Mouse (Mus musculus) telencephalon, adult 2 months (tissue): Measurements from ENCODE around the gene Elavl1.
"Not testable (repeated sequence)": the region's sequence is repeated elsewhere in the genome, so short reads cannot be mapped to it uniquely, and the experiment has no call there.

Experiments used
- DNase-seq: peaks from one replicate; pipeline ENCODE4 v3.0.0-alpha.2; 2011; ENCODE audit warnings: low read depth, low spot score

Elavl1 gene

DNA sequence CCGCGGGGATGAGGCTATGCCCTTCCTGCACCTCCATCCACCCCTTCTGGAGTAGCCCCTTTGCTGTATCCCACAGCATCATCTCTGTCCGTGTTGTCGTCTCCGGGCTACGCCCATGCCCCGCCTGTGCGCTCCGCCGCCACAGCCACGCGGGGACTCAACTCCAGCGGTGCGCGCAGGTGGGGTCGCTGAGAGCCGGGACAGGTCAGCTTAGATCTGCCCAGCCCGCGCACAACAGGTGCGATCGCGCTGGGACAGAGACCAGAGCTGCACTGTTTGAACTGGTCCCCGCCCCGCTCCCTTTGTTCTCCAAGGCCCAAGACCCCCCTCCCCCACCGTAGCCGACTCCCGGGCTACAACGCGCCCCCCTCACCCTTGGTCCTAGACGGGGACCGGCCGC is 66.5 kb downstream of the Elavl1 start:
- no peak for DNase-seq

DNA sequence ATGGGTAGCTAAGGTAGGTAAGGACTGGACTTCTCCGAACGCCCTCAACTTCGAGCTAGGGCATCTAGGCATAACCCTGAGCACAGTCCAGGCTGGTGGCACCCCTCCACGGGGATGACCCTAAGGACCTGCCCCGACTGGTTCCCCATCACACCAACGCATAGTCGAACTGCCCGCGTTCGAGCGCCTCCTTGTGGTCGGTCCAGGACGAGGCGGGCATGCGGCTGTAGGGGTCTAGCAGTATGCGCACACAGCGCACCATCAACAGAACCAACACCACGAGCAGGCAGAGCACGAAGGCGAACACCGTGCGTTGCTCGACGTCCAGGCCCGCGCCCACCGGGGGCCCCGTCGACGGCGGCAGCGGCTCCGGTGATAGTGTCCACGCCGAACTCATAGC is 67.0 kb downstream of the Elavl1 start:
- no peak for DNase-seq

DNA sequence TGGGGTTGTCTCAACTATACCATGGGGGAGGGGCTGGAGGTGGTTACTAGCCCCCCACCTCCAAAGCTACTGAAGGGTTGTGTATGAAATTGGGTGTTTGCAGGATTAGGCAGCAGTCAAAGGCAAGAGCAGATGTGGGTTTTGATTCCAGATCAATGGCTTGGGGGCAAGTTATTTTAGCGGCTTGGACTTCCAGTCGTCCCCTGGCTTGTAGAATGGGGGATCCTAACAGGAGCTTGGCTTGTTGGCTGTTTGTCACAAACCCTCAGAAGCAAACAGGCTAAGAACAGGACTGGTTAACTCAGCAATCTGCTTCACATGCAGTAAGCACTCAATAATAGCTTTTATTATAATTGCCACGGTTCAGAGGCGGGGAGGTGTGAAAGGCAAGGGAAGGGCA is 67.9 kb downstream of the Elavl1 start:
- DNase-seq: no peak

DNA sequence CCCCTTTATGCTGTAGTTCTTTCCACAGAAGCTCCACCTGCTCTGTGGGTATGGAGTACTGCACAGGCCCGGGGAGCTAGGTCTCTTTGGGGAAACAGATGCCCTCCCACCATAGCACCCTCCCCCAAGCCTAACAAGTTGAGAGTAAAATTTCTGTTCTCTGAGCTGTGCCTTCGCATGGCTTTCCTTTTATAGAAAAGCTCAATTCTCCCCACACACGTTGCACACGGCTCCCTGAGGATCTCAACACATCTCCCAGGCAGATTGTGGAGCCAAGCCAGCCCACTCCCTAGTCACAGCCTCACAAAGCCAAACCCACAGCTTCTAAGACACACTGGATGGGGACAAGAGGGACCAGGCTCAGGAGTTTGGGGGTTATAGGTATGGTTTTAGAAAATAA is 68.3 kb downstream of the Elavl1 start:
- peak; percentile 96 for DNase-seq

DNA sequence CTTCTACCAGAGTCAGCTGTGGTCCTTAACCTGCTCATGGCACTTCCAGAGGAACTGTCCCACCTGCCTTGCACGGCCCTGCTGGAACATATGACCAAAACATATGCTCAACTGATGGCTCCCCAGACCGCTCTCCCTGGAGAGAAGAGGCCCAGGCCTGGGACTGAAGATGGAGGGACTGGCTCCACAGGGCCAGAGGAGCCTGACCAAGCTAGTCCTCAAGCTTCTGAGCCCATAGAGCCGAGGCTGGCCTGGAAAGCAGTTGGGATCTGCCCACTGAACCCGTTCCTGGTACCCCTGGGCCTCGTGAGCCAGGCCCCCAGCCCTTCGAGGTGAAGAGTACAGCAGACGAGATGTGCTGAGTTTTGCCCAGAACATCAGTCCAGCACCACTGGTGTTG is 69.7 kb downstream of the Elavl1 start:
- DNase-seq: not testable (repeated sequence)

DNA sequence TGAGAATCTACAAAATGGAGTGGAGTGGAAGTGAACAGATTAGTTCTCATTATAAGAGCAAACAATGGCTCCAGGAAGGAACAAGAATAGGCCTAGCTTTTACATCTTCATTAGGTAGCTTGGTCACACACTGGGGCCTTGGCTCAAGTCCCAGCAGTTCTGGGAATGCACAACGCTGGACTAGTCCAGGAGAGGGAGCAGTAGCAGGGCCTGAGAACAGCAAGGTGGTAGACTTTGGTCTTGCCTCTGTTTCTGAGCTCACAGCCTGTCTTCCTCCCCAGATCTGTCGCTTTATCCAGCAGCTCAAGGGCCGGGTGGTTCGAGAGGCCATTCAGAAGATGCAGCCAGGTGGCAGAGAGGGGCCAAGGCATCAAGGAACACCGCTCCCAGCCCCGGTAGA is 71.2 kb downstream of the Elavl1 start:
- no peak for DNase-seq

DNA sequence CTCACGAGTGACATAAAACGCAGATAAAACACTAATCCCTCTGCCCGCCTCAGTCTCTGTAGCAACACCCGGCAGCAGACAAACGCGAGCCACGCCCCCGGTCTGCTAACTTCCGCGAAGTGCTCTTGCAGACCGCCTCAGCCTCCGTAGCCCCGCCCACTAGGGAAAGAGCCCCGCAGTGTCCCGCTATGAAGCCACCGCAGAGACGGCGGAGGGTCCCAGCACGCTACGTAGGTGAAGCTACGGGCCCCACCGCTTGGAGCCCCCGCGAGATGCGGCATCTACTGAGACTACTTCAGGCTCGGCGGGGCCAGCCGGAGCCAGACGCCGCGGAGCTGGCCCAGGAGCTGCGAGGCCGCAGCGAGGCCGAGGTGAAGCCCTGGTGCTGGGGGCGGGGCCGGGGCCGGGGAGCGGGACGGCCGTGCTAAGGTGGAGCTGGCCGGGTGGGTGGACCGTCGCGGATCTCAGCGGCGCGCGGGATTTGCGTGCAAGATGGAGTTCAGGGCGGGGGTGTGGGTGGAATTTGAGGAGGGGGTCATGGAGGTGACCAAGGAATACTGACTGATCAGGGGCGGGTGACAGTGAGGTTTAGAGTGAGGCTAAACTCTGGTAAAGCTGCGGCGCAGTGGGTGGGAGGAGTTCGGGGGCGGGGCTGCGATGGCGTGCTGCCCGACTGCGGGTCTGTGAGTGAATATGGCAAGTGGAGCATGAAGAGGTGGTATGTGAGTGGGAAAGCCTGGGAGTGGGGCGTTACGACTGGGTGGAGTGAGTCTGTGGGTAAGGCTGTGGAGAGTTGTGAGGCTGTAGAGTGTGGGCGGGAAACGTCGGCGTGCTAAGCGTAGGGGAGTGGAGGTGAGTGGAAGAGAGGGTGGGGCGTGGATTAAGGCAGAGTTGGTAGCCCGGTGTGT is 72.0 kb downstream of the Elavl1 start, which contains the start of gene Snapc2:
Gene Snapc2, plus strand, starts transcription at position 147 of the 908 bp plus-strand sequence.
- DNase-seq: peak; percentile 93

DNA sequence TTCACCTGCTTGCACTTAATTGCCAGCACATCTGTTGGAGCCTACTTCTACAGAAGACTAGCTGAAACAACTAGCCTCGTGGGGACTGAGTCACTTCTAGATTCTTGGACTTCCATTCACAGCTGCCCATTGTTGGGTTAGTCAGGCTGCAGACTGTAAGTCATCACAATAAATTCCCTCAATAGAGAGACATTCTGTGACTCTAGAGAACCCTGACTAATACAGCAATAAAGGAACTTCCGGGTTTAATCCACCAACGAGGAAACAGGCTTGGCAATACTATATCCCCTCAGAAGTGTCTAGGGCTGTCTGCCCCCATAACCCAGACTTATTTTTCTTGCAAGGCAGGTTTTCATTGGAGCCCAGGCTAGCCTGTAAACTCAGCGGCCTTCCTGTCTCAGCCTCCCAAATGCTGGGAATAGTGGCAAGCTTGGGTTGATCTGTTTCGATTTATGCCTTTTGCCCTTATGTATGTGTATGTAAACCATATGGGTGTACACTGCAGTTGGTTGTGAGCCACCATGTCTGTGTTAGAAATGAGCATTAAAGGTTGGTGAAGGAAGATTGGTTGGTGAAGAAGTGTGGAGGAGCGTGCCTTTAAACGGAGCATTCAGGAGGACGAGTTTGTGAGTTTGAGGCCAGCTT is 73.0 kb downstream of the Elavl1 start:
- no peak for DNase-seq

DNA sequence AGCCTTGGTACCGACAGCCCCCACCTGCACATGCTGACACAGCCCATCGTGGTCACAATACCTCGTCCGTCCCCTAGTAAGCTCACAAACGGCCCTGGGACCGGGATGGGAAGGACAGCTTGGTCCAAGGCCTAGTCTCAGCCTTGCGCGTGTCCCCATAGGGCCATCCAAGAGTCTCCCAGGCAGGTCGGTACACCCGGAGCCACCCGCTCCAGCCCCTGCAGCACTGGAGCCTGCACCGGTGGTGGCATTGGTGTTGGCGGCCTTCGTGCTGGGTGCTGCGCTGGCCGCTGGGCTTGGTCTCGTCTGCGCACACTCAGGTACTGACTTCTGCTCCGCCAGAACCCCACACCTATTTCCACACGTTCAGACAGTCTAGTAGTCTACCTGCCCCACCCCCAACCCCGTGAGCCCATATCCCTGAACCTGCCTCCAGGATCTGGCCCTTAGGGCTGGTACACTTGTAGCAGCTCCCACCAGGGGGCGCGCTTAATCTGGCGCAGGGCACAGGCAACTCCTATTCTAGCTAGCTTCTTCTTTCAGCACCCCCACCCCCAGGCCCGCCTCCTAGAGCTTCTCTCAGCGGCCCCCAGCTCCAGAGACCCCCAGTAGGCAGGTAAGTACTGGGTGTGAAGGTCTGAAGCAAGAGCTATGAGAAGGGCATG is 74.8 kb downstream of the Elavl1 start:
- DNase-seq: no peak

DNA sequence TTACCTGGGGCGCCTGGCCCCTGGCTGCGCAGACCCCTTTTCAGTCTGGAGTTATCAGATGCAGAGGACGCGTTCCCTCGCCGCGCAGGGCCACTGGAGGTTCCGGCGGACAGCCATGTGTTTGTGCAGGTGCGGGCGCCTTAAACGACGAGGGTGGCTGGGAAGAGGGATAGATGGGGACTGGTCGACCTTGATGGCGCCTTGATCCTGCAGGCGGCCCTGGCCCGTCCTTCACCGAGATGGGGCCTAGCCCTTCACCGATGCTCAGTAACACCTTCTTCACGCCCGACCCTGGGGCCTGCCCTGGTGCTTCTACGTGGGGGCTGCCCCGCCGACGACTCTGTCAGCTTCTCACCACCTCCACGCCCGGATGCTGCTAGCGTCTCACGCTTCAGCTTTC is 76.0 kb downstream of the Elavl1 start:
- no peak for DNase-seq

DNA sequence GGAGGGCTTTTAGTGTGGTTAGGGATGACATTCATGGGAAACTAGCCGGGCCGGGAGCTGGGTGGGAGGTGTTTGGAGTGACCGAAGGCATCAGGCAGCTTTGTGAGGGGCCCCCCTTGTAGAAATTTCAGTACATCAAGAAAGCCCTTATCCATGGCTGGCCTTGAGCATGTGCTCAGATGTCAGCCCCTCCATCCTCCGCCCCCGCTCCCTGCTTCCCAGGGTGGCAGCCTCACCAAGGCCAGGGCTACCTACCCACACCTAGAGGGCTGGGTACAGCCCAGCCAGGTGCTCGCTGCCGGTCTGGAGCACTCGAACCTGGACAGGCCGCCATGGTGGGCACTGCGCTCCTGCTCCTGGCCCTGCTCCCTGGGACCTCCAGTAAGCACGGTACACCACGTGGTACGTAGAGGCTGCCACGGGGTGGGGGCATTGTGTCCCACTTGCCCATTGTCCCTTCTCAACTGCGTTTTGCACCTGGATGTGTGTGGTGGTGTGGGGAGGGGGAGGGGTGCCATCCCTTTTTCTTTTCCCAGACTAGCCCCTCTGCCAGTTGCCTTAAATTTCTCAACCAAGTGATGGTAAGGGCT is 77.2 kb downstream of the Elavl1 start, which contains the start of gene Tgfbr3l:
Gene Tgfbr3l, plus strand, starts transcription at position 264 of the 590 bp plus-strand sequence.
- no peak for DNase-seq

DNA sequence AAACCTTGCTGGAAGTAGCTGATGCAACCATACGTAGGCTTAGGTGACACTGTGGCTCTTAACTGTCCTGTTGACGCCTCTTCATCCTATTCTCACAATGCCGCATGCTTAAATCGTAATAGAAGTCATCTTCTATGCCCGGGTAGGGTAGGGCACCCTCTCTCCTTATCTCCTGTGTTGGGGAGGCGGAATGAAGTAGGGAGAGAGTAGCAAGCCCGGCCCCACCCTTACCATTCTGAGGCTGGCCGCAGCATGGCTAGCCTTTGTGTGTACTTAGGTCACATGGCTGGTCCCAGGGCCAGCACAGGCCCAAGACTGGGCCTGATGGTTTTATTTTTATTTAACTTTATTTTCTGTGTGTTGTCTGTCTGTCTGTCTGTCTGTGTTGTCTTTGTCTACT is 78.0 kb downstream of the Elavl1 start:
- DNase-seq: no peak

DNA sequence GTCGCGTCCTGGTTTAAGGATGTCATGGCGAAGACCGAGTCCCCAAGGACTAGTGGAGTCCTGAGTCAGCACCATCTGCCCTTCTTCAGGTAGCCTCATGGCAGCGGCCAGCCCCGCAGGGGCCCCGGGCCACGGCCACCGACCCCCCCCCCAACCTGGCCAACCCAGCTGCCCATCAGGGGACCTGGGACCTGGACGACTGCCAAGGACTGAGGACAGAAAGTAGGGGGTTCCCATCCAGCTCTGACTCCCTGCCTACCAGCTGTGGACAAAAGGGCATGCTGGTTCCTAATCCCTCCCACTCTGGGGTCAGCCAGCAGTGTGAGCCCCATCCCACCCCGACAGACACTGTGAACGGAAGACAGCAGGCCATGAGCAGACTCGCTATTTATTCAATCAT is 79.5 kb downstream of the Elavl1 start:
- DNase-seq: no peak

DNA sequence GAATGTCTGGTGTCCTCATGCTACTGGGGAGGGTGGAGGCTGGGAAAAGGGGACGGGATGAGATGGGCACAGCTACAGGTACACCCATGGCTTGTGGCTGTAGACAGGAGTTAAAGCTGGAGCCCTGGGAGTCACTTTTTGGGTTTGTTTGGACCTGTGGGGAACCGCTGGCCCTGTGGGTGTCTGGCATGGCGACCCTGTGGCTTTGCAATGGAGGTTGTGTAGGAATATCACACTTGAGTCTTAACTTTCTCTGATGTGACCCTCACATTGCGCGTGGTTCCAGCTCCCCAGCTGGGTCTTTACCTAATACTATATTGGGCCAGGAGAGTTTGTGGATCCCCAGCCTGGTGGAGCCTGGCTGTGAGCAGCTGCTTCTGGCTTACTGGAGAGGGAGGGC is 80.2 kb downstream of the Elavl1 start:
- no peak for DNase-seq

DNA sequence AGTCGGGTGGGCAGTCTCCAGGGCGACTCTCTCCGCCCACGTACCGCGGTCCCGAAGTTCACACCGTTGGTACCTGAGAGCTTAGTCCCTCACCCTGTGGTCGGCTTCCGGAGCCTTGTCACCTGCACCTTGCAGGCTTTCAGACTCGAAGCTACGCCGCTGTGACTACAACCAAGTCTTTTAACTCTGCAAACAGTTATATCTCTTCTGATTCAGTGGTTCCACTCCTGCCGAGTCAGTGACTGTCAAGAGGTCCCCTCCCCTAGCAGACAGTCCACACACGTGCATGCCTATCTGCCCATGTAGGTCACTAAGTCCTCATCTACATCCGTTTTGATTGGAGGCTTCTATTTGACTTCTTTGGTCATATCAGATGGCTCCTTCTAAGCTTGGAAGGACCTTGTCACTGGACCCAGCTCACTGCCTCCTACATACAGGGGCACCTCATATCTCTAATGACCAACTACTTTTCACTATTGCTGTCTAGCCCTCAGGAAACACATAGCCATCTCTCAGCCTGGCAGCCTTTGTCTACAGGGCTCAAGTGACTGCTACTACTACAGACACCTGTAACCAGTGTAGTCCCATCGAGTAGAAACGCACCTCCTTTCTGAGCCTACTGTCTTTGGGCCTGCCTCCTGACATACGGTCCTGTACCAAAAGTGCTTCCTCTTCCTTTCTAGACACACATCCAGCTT is 85.9 kb downstream of the Elavl1 start:
- no peak for DNase-seq

DNA sequence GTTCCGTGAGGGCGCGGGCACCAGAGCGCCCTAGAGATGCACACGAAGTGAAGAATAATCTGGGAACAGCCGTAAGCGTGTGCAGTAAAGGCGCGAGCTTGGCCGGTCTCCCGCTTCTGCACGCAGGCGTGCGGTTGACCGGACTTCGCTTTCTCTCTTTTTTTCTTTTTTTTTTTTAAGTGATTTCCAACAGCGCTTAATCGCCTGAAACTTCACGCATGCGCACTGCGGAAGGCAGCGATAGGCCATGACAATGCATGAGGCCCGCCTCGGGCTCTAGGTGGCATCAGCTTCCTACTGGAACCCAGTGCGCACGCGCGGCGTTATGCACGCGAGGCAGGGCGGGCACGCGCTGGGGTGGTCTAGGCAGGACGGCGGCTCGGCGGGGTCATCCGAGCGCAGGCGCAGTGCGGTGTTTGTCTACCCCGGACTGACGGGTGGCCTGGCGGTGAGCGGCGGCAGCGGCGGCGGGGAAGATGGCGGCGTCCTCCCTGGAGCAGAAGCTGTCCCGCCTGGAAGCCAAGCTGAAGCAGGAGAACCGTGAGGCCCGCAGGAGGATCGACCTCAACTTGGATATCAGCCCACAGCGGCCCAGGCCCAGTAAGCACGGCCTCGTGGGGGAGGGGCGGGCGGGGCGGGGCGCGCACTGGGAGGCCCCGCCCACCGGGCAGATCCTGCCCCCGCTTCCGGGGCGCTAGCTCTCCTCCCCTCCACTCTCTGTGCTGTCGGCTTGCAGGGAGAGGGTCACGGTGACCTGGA is 86.6 kb downstream of the Elavl1 start, which contains the start of the genes Map2k7 and Gm49320:
Gene Map2k7, plus strand, starts transcription at position 307 of the 759 bp plus-strand sequence.
Gene Gm49320, plus strand, starts transcription at position 432 of the 759 bp plus-strand sequence.
- peak; percentile 98 for DNase-seq

DNA sequence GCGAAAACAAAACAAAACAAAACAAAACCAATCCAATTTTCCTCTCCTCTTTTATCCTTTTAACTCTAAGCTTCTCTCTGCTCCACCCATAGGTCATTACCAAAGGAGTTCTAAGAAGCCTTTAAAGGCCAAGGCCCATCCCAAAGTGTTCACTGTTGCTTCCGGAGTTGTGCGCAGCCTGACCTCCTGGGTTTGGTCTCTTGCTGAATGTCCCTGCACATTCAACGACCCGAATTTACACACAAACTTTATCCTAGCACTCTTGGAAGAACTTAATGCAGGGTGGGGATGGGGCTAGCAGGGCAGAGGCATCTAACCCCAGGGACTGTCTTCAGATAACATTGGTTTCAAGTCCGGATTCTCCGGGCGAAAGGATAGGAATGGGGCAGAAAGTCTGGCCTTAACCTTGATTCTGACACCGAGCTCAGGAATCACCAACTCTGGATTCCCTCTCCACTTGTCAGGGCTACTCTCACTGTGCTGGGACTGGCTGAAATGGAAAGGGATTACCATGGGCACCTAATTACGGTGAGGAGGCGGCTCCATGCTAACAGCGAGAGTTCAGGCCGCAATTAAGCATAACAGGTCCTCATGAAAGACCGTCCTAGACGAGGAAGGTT is 87.3 kb downstream of the Elavl1 start:
- no peak for DNase-seq
